Mouse (Mus musculus) liver, postnatal 0 days (tissue): ENCODE measurements around the gene Taf1a. TPM values are rescaled to one million over a fixed set of nuclear protein-coding genes. Genes with fewer than 3 reads are reported as not detected.

Experiments used
- ATAC-seq: fragments of 200-750 bp; cut with Nextera tagmentation; 2 replicates; pipeline ENCODE4 v1.8.0; 2017; ENCODE audit warnings: mild to moderate bottlenecking, moderate library complexity
- DNase-seq: peaks from one replicate; pipeline ENCODE4 v3.0.0-alpha.2; 2016
- H3K27ac ChIP-seq: fragments of 300-500 bp; sonication (generic); 2 replicates; pipeline ENCODE4 v1.5.1; 2014; ENCODE audit warnings: antibody characterized with exemption, moderate library complexity, mild to moderate bottlenecking, low read depth
- H3K27me3 ChIP-seq: fragments of 300-500 bp; sonication (generic); 2 replicates; pipeline ENCODE4 v1.6.1; 2014; ENCODE audit warnings: low read length, control low read depth, mixed read lengths; ENCODE audit not compliant: insufficient read depth
- H3K36me3 ChIP-seq: fragments of 300-500 bp; sonication (generic); replicated peaks from 2 replicates; pipeline ENCODE4 v1.6.1; 2014; ENCODE audit warnings: mild to moderate bottlenecking, control low read depth, low read length, moderate library complexity, mixed read lengths; ENCODE audit not compliant: insufficient read depth
- H3K4me1 ChIP-seq: fragments of 300-500 bp; sonication (generic); 2 replicates; pipeline ENCODE4 v1.6.1; 2014; ENCODE audit warnings: antibody characterized with exemption, mild to moderate bottlenecking, control low read depth; ENCODE audit not compliant: insufficient read depth
- H3K4me2 ChIP-seq: fragments of 300-500 bp; sonication (generic); 2 replicates; pipeline ENCODE4 v1.6.1; 2014; ENCODE audit warnings: low read depth, mild to moderate bottlenecking, low read length, moderate library complexity, mixed read lengths
- H3K4me3 ChIP-seq: fragments of 300-500 bp; sonication (generic); 2 replicates; pipeline ENCODE4 v1.5.1; 2014; ENCODE audit warnings: low read depth, low read length
- H3K9ac ChIP-seq: fragments of 300-500 bp; sonication (generic); replicated peaks from 2 replicates; pipeline ENCODE4 v1.6.1; 2014; ENCODE audit warnings: mild to moderate bottlenecking, moderate library complexity
- H3K9me3 ChIP-seq: fragments of 300-500 bp; sonication (generic); 2 replicates; pipeline ENCODE4 v1.6.1; 2016; ENCODE audit warnings: mild to moderate bottlenecking, control low read depth, low read length, mixed read lengths
- CTCF ChIP-seq: sonication (generic); IDR thresholded peaks from 2 replicates; pipeline ENCODE4 v1.5.1; 2016; ENCODE audit warnings: antibody characterized with exemption, low read depth
- EP300 ChIP-seq: IDR thresholded peaks from 2 replicates; pipeline ENCODE4 v1.6.1; 2016; ENCODE audit warnings: antibody characterized with exemption, low read depth, mild to moderate bottlenecking
- WGBS: fragments of 180-500 bp; shearing (Covaris S2); extraction: QIAGEN DNeasy Blood & Tissue Kit; methylation state at CpG from one replicate; pipeline ENCODE4 v1.1.7; 2014; ENCODE audit not compliant: insufficient replicate concordance; 5-methylcytosine and 5-hydroxymethylcytosine counted together
- polyA plus RNA-seq: library from polyadenylated mRNA; unstranded; fragments of >200 nt; fragmentation: Nextera tagmentation; extraction: Ambion mirVana; gene quantifications from 2 replicates; pipeline ENCODE4 v1.2.1, GENCODE M21; 2015

Gene Taf1a
- polyA plus RNA-seq, 1 experiment from 2014 or later: 4.3 TPM

- H3K27me3 ChIP-seq: no peaks in the 10 kb centered on the region
- no peak overlapping the region for H3K4me3 ChIP-seq
- H3K9me3 ChIP-seq: no peaks in the 10 kb centered on the region
- no peaks in the 10 kb centered on the region for H3K4me1 ChIP-seq
- H3K36me3 ChIP-seq: peaks cover 36% of the 10 kb centered on the region
- TF ChIP-seq EP300 (no peak), CTCF (no peak)
- H3K4me2 ChIP-seq: no peak overlapping the region
- H3K9ac ChIP-seq: no peak overlapping the region
- ATAC-seq (no peak), DNase-seq (no peak)
- WGBS: 84% methylated on average over 3 of the region's 3 CpGs
- no peak overlapping the region for H3K27ac ChIP-seq
Observed at GRCm38 (mm10) chr1:183403396-183403795, 14.6 kb downstream of the Taf1a start.

- Histone ChIP-seq H3K9ac (no peak overlapping the region), H3K4me3 (no peak overlapping the region), H3K27me3 (no peaks in the 10 kb centered on the region), H3K4me1 (no peaks in the 10 kb centered on the region), H3K4me2 (no peak overlapping the region), H3K27ac (no peak overlapping the region), H3K9me3 (no peaks in the 10 kb centered on the region), H3K36me3 (peaks cover 9% of the 10 kb centered on the region)
- 73% methylated on average over 15 of the region's 15 CpGs for WGBS
- DNase-seq: no peak
- no peak for TF ChIP-seq EP300
- TF ChIP-seq CTCF: no peak
- no peak for ATAC-seq
Observed at GRCm38 (mm10) chr1:183414081-183414727, 25.4 kb downstream of the Taf1a start.

- Histone ChIP-seq H3K36me3 (no peaks in the 10 kb centered on the region), H3K9me3 (no peaks in the 10 kb centered on the region), H3K9ac (no peak within 1 kb of the TSS), H3K27me3 (no peaks in the 10 kb centered on the region), H3K4me2 (no peak within 1 kb of the TSS), H3K4me3 (no peak within 1 kb of the TSS), H3K27ac (no peak within 1 kb of the TSS), H3K4me1 (no peaks in the 10 kb centered on the region)
- ATAC-seq (no peak), DNase-seq (no peak)
- TF ChIP-seq CTCF: no peak
- no peak for TF ChIP-seq EP300
- 65% methylated on average over 12 of the region's 12 CpGs for WGBS
Observed at GRCm38 (mm10) chr1:183417873-183418272, 29.1 kb downstream of the Taf1a start, which contains the start of gene Hhipl2. TSS of gene Hhipl2 (plus strand) at chr1:183418215.

- 77% methylated on average over 7 of the region's 7 CpGs for WGBS
- no peak overlapping the region for H3K4me2 ChIP-seq
- ATAC-seq (no peak), DNase-seq (no peak)
- no peaks in the 10 kb centered on the region for H3K4me1 ChIP-seq
- TF ChIP-seq EP300 (no peak), CTCF (no peak)
- H3K36me3 ChIP-seq: no peaks in the 10 kb centered on the region
- no peak overlapping the region for H3K9ac ChIP-seq
- no peaks in the 10 kb centered on the region for H3K27me3 ChIP-seq
- no peak overlapping the region for H3K4me3 ChIP-seq
- no peaks in the 10 kb centered on the region for H3K9me3 ChIP-seq
- H3K27ac ChIP-seq: no peak overlapping the region
Observed at GRCm38 (mm10) chr1:183419741-183420140, 31.0 kb downstream of the Taf1a start.

GRCm38 (mm10) chr1:183420296-183420695 lies 31.5 kb downstream of the Taf1a start:
- TF ChIP-seq EP300: no peak
- TF ChIP-seq CTCF: no peak
- Histone ChIP-seq H3K4me2 (no peak overlapping the region), H3K9me3 (no peaks in the 10 kb centered on the region), H3K4me1 (no peaks in the 10 kb centered on the region), H3K27ac (no peak overlapping the region), H3K4me3 (no peak overlapping the region), H3K27me3 (no peaks in the 10 kb centered on the region), H3K36me3 (no peaks in the 10 kb centered on the region), H3K9ac (no peak overlapping the region)
- no peak for DNase-seq
- 81% methylated on average over 10 of the region's 10 CpGs for WGBS
- no peak for ATAC-seq

GRCm38 (mm10) chr1:183424100-183424499 lies 35.3 kb downstream of the Taf1a start:
- no peak overlapping the region for H3K27ac ChIP-seq
- H3K4me2 ChIP-seq: no peak overlapping the region
- H3K9ac ChIP-seq: no peak overlapping the region
- no peak overlapping the region for H3K4me3 ChIP-seq
- H3K9me3 ChIP-seq: no peaks in the 10 kb centered on the region
- no peak for ATAC-seq
- peak; percentile 49 for TF ChIP-seq CTCF
- no peak for TF ChIP-seq EP300
- DNase-seq: no peak
- no peaks in the 10 kb centered on the region for H3K27me3 ChIP-seq
- 88% methylated on average over 7 of the region's 7 CpGs for WGBS
- no peaks in the 10 kb centered on the region for H3K4me1 ChIP-seq
- H3K36me3 ChIP-seq: no peaks in the 10 kb centered on the region
